Mouse (Mus musculus): ENCODE data around the gene Rela. TPM values are rescaled to one million over a fixed set of nuclear protein-coding genes. Genes with fewer than 3 reads are reported as not detected.

The Rela gene
- polyA plus RNA-seq, 1 experiment from 2014 or later, result 40.9 TPM

DNA sequence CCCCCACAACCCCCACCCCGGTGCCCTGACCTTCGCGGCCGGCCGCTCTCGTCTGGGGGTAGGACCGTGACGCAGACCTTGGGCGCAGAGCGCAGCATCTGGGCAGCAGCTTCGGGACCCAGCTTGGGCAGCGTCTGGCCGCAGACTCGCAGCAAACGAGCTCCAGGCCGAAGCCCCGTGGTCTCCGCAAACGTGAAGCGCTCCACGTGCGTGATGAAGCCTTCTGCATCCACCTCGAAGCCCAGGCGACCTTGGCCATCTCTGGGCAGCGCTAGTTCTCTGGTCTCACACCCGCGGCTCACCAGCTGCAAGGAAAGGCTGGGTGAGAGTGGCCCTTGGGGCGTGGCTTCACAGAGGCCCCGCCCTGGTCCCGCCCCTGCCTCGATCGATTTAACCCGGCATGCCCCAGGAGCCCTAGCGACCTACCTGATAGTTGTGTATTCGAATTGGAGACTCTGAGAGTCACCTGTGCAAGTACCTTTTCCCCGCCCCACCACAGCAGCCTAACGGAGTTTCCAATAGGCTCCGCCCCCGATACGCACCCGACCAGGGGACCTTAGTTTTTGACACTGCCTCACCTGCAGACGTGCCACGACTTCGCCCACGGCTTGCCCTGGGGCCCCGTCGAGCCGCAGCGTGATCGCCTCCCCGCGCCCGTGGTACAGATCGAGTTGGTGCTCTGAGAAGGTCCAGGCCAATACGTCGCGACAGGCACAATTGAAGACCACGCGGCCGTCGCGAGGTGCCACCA lies 16.9 kb downstream of the Rela start:
- Histone ChIP-seq H3K4me2 (ENCODE audit: low read depth, severe bottlenecking) (peak overlapping the region; percentile 85), H3K36me3 (ENCODE audit: control insufficient read depth, insufficient read depth, low read length) (peaks cover 10% of the 10 kb centered on the region; the same call in 1 of the 2 replicates), H3K27me3 (ENCODE audit: control insufficient read depth, insufficient read depth, low read length) (no peaks in the 10 kb centered on the region), H3K4me3 (ENCODE audit: low read depth, low read length) (peak overlapping the region; percentile 37), H3K9me3 (ENCODE audit: control insufficient read depth, low read length) (no peaks in the 10 kb centered on the region), H3K4me1 (ENCODE audit: control insufficient read depth, insufficient read depth, low read length) (peaks cover 22% of the 10 kb centered on the region), H3K9ac (ENCODE audit: low read length) (peak overlapping the region; percentile 49), H3K27ac (replicated peaks; ENCODE audit: low read depth, low read length) (no peak overlapping the region)
- WGBS, result 4% methylated on average over 62 of the region's 62 CpGs
- ATAC-seq (ENCODE audit: insufficient number of reproducible peaks, low FRiP score, low TSS enrichment, low read depth) (0 out of 2 replicates have a peak, but pooled peaks have one; percentile 44), DNase-seq (ENCODE audit: low spot score) (peak; percentile 81)

DNA sequence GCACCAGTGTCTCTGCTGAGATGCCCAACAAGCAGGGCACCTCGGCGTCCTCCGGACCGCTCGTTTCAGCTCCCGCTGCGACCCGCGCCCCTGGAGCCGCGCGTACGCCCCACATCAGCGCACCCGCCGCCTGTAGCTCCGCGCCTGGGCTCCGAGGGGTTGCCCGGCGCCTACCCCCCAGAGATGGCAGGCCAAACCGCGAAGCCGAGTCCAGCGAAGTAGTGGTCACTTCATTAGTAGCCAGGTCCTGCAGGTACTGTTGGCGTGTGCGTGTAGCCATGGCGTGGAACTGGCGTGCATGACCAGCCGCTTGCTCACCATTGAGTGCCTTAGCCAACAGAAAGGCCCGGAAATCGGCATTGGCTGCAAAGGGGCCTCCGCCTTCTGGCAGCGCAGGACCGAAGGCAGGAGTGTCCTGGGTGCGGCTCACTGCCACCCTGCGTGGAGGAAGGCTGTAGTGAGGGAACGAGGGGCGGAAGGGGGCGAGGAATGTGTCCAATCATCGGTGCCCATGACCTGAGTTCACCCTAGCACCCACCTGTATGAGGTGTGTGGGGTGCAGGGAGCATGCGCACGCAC lies 17.5 kb downstream of the Rela start:
- peak overlapping the region; percentile 85 for H3K4me2 ChIP-seq (ENCODE audit: low read depth, severe bottlenecking)
- no peaks in the 10 kb centered on the region for H3K9me3 ChIP-seq (ENCODE audit: control insufficient read depth, low read length)
- 8% methylated on average over 43 of the region's 43 CpGs for WGBS
- no peak overlapping the region for H3K27ac ChIP-seq (replicated peaks; ENCODE audit: low read depth, low read length)
- peak overlapping the region; percentile 37 for H3K4me3 ChIP-seq (ENCODE audit: low read depth, low read length)
- no peak for ATAC-seq (ENCODE audit: insufficient number of reproducible peaks, low FRiP score, low TSS enrichment, low read depth)
- peak; percentile 47 for DNase-seq (ENCODE audit: low spot score)
- peak overlapping the region; percentile 49; the same call in 1 of the 2 replicates for H3K9ac ChIP-seq (ENCODE audit: low read length)
- H3K4me1 ChIP-seq (ENCODE audit: control insufficient read depth, insufficient read depth, low read length), result peaks cover 22% of the 10 kb centered on the region
- H3K27me3 ChIP-seq (ENCODE audit: control insufficient read depth, insufficient read depth, low read length), result no peaks in the 10 kb centered on the region
- H3K36me3 ChIP-seq (ENCODE audit: control insufficient read depth, insufficient read depth, low read length), result peaks cover 11% of the 10 kb centered on the region; the same call in 1 of the 2 replicates

DNA sequence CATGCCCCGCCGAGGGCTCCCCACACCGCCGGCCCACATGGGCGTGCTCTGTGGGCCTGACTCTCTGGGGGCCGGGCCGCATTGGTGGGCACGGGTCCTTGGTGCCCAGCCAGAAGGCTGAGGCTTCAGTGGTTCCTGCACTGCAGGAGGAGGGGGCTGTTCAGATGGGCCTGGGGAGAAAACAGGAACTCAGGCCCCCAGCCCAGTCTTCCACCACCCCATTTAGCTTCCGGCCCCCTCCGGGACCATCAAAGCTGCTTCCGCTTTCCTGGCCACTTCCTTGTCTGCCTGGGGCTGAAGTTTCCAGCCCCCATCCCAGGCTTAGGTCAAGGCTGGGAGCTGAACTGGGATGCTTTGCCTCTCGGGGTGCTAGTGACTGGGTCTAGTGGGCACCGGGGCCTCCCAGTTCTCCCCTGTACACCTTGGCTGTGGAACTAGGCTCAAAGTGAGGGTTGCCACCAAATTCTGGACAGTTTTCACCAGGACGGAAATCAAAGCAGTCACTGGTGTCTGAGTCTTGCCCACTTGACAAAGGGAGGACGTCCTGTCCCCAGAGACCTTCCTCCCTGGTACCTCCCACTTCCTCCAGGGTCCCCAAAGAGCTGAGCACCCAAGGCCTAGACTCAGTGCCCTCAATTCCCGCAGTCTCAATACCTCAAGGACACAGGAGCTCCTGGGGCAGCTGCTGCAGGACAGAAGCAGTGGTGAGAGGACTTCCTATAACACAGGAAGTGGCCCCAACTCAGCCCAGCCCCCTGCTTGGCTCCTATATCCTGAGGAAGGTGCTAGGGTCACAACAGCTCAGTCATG lies 23.9 kb downstream of the Rela start:
- H3K4me1 ChIP-seq (ENCODE audit: control insufficient read depth, insufficient read depth, low read length), result peaks cover 18% of the 10 kb centered on the region
- H3K9me3 ChIP-seq (ENCODE audit: control insufficient read depth, low read length), result no peaks in the 10 kb centered on the region
- peaks cover 15% of the 10 kb centered on the region; the same call in 1 of the 2 replicates for H3K36me3 ChIP-seq (ENCODE audit: control insufficient read depth, insufficient read depth, low read length)
- DNase-seq (ENCODE audit: low spot score) (no peak), ATAC-seq (ENCODE audit: insufficient number of reproducible peaks, low FRiP score, low TSS enrichment, low read depth) (no peak)
- H3K9ac ChIP-seq (ENCODE audit: low read length), result peak overlapping the region; percentile 28
- H3K4me3 ChIP-seq (ENCODE audit: low read depth, low read length), result no peak overlapping the region
- no peaks in the 10 kb centered on the region for H3K27me3 ChIP-seq (ENCODE audit: control insufficient read depth, insufficient read depth, low read length)
- WGBS, result 84% methylated on average over 16 of the region's 16 CpGs
- no peak overlapping the region for H3K27ac ChIP-seq (replicated peaks; ENCODE audit: low read depth, low read length)
- peak overlapping the region; percentile 21; the same call in 1 of the 2 replicates for H3K4me2 ChIP-seq (ENCODE audit: low read depth, severe bottlenecking)

- WGBS, result 78% methylated on average over 8 of the region's 8 CpGs
- H3K36me3 ChIP-seq (ENCODE audit: control insufficient read depth, insufficient read depth, low read length), result peaks cover 19% of the 10 kb centered on the region; the same call in 1 of the 2 replicates
- DNase-seq (ENCODE audit: low spot score), result no peak
- ATAC-seq (ENCODE audit: insufficient number of reproducible peaks, low FRiP score, low TSS enrichment, low read depth), result no peak
- peak overlapping the region; percentile 48 for H3K4me3 ChIP-seq (ENCODE audit: low read depth, low read length)
- H3K27ac ChIP-seq (replicated peaks; ENCODE audit: low read depth, low read length), result peak overlapping the region; percentile 89; the same call in 1 of the 2 replicates
- H3K4me2 ChIP-seq (ENCODE audit: low read depth, severe bottlenecking), result peak overlapping the region; percentile 80
- H3K9ac ChIP-seq (ENCODE audit: low read length), result peak overlapping the region; percentile 57
- H3K27me3 ChIP-seq (ENCODE audit: control insufficient read depth, insufficient read depth, low read length), result no peaks in the 10 kb centered on the region
- no peaks in the 10 kb centered on the region for H3K9me3 ChIP-seq (ENCODE audit: control insufficient read depth, low read length)
- peaks cover 18% of the 10 kb centered on the region for H3K4me1 ChIP-seq (ENCODE audit: control insufficient read depth, insufficient read depth, low read length)
Measured at GRCm38 (mm10) chr19:5662310-5662709, 25.0 kb downstream of the Rela start.

DNA sequence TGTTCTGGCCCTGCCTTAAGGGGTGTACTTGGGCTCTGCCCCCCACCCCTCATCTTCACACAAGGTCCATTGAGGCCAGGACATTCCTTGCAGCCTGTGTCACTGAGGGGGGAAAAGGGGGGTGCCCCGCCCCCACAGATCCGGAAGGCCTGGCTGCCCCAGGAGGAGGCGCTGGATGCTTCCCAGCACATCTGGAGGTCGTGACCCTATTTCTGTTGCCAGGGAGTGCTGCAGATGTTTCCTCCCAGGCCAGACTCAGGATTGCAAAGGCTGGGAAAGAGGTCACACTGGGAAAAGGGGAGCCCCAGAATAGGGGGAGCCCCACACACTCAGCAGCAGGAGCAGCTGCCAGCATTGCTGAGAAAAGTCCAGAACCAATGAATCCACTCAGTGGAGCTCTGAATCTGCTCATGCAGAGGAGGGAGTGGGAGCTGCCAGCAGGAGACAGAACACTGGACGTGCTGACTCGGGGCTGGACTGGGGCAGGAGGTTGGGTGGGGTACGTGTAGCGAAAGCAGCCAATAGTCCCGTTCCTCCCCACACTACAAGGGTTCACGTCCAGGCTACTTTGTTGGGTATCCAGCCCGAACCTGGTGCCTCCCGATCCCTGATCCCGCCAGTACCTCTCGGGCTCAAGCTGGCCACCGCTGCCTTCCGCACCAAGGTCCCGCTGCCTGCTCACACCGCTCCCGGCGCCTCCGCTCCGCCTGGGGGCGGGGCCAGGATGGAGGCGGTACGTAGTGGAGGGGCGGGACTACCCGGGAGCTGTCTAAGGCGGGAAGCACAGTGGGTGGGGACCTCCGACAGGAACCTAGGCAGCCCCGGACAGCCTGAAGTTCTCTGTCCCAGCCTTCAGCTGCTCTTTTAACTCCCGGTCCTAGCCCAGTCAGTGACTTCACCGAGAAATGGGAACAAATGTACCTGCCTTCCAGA lies 26.0 kb downstream of the Rela start, which contains the start of gene Sipa1:
Gene Sipa1, minus strand, starts transcription at position 727 of the 933 bp plus-strand sequence.
- ATAC-seq (ENCODE audit: insufficient number of reproducible peaks, low FRiP score, low TSS enrichment, low read depth) (peak; percentile 86), DNase-seq (ENCODE audit: low spot score) (peak; percentile 92)
- Histone ChIP-seq H3K9ac (ENCODE audit: low read length) (peak within 1 kb of the TSS; percentile 57), H3K4me1 (ENCODE audit: control insufficient read depth, insufficient read depth, low read length) (peaks cover 18% of the 10 kb centered on the region), H3K9me3 (ENCODE audit: control insufficient read depth, low read length) (no peaks in the 10 kb centered on the region), H3K27ac (replicated peaks; ENCODE audit: low read depth, low read length) (peak within 1 kb of the TSS; percentile 89), H3K36me3 (ENCODE audit: control insufficient read depth, insufficient read depth, low read length) (peaks cover 21% of the 10 kb centered on the region; the same call in 1 of the 2 replicates), H3K27me3 (ENCODE audit: control insufficient read depth, insufficient read depth, low read length) (no peaks in the 10 kb centered on the region), H3K4me3 (ENCODE audit: low read depth, low read length) (peak within 1 kb of the TSS; percentile 48), H3K4me2 (ENCODE audit: low read depth, severe bottlenecking) (peak within 1 kb of the TSS; percentile 80)
- 1% methylated on average over 32 of the region's 32 CpGs for WGBS

DNA sequence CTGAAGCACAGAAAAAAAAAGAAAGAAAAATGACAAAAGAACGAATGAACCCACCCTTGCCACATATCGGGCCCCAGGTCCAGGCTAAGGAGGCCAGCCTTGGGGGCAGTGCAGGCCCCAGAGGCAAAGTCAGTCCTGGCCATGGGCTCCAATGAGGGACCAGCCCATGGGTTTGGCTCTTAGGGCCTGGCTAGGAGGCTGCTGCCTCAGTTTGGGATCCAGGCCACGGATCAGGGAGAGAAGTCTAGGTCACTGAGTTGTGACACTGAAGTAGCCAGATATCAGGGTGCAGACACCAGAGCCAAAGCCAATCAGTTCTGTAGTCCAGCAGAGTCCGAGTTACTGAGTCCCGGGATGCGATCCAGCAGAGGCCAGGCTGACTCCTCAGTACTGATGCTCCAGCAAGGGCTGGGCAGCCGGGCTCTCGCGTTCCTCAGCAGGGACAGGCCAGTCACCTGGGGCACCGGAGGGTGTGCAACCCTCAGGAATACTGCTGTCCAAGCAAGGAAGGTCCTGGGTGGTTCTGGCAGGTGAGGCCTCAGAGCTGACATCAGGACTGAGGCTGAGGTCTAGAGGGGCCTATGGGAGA lies 27.5 kb downstream of the Rela start:
- Histone ChIP-seq H3K9me3 (ENCODE audit: control insufficient read depth, low read length) (no peaks in the 10 kb centered on the region), H3K4me1 (ENCODE audit: control insufficient read depth, insufficient read depth, low read length) (peaks cover 18% of the 10 kb centered on the region), H3K9ac (ENCODE audit: low read length) (no peak overlapping the region), H3K27ac (replicated peaks; ENCODE audit: low read depth, low read length) (no peak overlapping the region), H3K4me3 (ENCODE audit: low read depth, low read length) (no peak overlapping the region), H3K36me3 (ENCODE audit: control insufficient read depth, insufficient read depth, low read length) (peaks cover 19% of the 10 kb centered on the region; the same call in 1 of the 2 replicates), H3K27me3 (ENCODE audit: control insufficient read depth, insufficient read depth, low read length) (no peaks in the 10 kb centered on the region), H3K4me2 (ENCODE audit: low read depth, severe bottlenecking) (no peak overlapping the region)
- ATAC-seq (ENCODE audit: insufficient number of reproducible peaks, low FRiP score, low TSS enrichment, low read depth) (no peak), DNase-seq (ENCODE audit: low spot score) (no peak)
- WGBS, result 90% methylated on average over 10 of the region's 10 CpGs

GRCm38 (mm10) chr19:5665465-5665864 lies 28.2 kb downstream of the Rela start:
- peaks cover 19% of the 10 kb centered on the region; the same call in 1 of the 2 replicates for H3K36me3 ChIP-seq (ENCODE audit: control insufficient read depth, insufficient read depth, low read length)
- H3K4me1 ChIP-seq (ENCODE audit: control insufficient read depth, insufficient read depth, low read length), result peaks cover 18% of the 10 kb centered on the region
- ATAC-seq (ENCODE audit: insufficient number of reproducible peaks, low FRiP score, low TSS enrichment, low read depth) (no peak), DNase-seq (ENCODE audit: low spot score) (no peak)
- no peak overlapping the region for H3K4me3 ChIP-seq (ENCODE audit: low read depth, low read length)
- H3K9ac ChIP-seq (ENCODE audit: low read length), result no peak overlapping the region
- no peak overlapping the region for H3K27ac ChIP-seq (replicated peaks; ENCODE audit: low read depth, low read length)
- no peak overlapping the region for H3K4me2 ChIP-seq (ENCODE audit: low read depth, severe bottlenecking)
- WGBS, result 93% methylated on average over 15 of the region's 15 CpGs
- H3K9me3 ChIP-seq (ENCODE audit: control insufficient read depth, low read length), result no peaks in the 10 kb centered on the region
- no peaks in the 10 kb centered on the region for H3K27me3 ChIP-seq (ENCODE audit: control insufficient read depth, insufficient read depth, low read length)

Data from limb, embryonic 11.5 days (tissue).